Mouse (Mus musculus) adrenal gland, postnatal 14 days (tissue): ENCODE measurements at regions not wholly inside any gene's neighbourhood (a gene's known extent, or its start where the extent isn't known, plus 50 kb on each side); places are given as distances from the start of the nearest gene placed in this dataset.

Experiments used
- DNase-seq: peaks from one replicate; pipeline ENCODE4 v3.0.0; 2021; ENCODE audit warnings: mixed read lengths

DNA sequence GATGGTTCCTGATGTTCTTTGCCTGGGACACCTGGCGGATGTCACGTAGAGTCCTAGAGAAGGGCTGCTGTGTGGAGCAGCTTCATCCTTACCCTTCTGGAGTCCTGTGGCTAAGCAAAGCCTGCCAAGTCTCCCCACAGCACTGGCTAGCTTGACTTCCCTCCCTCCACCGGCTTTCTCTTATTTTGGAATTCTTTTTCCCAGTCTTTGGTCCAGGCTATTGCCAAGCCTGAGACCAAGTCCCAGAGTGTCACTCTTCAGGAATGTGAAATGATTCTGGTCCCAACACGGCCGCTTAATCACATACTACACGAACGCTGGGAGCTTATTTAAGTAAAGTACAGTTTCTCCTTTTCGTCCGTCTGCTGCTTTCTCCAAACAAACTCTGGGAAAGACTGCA is 146.4 kb downstream of the Fndc1 start:
- no peak for DNase-seq

DNA sequence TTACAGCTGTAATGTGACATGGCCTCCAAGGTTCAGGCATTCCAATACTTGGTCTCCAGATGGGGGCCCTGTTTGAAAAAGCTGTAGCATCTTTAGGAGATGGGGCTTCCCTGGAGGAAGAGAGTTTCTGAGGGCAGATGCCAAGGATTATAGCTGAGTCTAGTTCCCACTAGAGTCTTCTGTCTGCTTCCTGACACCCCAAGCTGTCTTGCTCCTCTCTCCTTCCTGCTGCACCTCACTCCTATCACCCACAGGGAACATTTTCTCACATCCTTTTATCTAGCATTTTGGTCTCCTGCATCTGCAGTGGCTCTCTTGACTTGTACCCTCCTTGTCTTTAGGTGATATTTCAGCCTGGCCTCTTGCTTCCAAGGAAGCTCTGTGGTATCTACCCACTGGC is 147.3 kb downstream of the Fndc1 start:
- no peak for DNase-seq

DNA sequence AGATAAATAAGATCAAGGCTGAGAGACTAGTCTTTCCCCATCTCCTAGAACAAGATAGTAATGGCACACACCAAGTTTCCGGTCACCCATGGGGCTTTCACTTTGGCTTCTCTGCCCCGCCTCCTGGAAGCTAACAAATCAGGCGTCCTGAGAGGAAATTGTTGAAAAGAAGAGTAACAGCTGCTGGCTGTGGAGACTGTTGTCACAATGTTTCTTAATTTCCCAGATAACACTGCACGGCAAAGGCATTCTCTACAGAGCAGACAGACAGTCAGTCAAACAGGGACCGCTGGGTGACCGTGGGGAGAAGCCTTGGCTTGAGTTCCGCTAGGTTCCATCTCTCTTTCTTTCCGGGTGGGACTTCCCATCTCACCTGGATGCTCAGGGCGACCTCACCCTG is 148.2 kb downstream of the Fndc1 start:
- no peak for DNase-seq

DNA sequence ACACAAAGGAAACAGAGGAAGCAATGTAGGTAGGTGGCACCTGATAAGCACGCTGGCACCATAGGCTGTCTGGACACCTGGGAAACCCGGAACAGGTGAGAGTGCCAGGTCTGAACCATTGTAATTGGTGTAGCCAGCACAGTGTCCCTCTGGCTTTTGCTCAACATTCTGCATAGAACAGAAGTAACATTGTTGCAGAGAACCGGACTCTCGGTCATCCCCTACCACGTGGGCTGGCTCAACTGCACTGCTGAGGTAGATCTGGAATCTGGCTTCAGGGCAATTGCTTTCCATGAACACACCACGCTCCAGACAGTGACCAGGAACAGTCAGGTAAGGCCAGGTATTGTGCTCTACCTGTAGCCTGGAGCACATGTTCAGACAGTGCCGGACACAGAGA is 149.3 kb downstream of the Fndc1 start:
- DNase-seq, result no peak

DNA sequence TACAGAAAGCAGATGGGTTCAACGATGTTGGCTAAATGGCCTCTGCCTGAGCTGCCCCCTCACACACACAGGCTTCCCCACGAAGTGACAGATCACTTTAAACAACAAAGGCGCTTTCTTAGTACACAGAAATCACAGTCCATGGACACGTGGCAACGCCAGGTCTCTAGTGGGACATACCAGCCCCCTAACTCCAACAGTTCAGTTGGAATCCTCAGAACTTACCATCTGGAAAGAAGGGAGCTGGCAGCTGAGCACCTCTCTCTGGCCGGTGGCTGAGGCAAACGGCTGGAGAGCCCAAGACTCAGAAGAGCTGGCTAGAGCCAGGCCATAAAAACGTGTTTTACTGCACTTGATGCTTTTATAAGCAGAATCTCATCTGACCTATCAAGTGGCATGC is 149.8 kb downstream of the Fndc1 start:
- DNase-seq, result no peak

DNA sequence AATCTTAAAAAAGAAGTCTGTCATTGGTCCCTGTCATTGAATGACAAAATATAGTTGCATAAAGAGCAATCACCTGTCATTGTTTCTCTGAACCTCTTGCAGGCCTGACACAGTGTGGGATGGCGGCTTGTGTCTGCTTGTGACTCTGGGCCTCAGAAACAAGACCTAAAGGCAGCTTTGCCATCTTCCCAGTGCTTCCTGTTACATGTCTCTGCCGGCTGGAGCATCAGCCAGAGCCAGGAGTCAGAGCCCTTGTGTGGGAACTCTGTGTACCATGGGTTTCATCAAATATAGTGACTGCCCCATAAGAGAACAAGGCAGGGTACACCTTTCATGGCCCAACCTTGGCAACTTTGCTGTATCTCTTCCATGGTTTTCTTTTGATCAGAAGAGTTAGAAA is 150.3 kb downstream of the Fndc1 start:
- DNase-seq, result no peak

DNA sequence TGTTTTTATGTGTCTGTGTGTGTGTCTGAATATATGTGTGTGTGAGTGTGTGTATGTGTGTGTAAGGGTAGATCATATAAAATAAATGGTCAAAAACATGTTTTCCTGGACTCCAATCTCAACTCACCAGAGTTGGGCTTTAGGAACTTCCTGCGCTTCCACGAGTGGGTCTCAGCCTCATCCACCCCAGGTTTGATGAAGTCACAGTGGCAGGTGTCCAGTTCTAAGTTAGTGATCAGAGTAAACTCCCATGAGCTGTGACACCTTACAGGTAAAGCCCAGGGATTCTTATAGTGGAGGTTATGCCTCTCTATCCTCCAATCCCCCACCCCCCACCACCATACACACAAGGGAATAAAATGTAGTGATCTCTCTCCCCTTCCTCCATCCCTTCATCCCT is 152.6 kb downstream of the Fndc1 start:
- no peak for DNase-seq

DNA sequence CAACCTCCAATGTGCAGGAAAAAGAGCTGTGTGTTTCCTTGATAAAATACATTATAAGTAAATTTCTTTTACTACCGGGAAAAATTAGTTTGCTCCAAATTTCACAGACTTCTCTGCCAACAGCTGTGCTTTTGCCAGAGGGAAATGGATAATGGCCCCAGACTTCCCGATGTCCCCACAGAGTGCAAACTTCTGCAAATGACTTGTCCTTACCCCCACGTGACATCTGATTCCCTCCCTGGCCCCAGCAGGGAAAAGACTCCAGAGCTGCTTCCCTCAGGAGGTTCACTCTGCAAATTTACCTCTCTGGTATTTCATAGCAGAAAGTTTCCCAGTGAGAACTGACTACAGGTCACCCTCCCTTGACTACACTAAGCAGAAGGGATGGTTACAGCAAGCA is 159.3 kb downstream of the Fndc1 start:
- no peak for DNase-seq

DNA sequence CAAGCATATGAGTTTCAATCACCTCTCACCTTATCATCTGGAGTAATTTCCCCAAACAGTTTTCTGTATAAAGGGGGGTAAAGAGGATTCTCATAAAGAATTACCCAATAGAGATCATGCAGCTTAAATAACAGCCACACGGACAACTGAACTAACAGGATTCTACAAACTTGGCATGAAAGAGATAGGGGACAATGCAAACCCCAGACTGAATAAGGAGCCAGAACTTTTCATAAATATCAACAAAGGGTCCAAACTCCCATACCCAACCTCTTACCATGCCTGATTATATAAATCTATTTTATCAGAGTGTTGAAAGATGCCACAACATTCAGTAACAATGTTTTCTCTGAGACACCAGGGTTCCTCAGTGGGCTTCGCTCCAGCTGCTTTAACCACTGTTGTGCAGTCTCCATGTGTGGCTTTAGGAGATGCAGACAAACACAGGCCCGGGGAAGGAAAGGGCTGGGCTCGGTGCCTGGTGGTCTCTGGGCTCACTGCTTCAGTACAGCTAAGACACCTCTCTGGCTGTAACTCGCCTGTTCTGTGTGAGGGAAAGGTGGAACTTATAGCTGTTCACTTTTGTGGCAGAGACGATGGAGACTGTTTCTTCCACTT is 160.2 kb downstream of the Fndc1 start:
- DNase-seq, result no peak

DNA sequence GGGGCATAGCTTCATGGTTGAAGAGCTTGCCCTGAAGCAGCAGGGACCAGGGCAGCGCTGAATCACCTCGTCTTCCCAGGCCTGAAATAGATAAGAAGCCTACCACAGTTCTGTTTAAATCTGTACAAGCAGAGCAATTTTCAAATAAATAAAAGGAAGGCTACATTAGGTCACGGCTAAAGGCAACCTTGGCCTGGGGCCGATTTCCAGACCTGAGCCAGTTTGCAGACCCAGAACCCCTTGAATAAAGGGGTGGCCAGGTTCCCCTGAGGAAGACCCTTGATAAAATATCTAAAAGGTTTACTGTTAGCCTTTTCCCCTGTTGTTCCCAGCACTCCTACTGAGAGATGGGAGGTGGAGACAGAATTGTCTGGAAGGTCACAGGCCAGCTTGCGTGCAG is 160.9 kb downstream of the Fndc1 start:
- peak; percentile 20 for DNase-seq

DNA sequence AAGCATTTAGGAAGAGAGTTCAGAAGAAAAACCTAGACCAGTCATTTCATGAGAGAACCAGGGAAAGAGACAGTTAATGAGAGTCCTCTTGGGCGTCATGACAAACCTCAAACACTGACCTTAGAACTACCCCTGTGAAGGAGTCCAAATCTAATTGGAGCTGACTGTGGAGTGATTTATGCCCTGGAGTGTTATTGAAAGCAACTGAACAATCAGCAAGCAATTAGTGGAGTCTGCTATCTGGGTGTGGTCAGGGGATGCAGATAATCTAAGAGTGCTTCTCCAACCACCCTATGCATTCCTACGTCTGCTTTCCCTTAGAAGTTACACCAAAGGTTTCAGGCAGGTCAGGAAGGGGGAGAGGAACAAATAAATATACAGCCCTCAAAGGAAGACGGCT is 161.4 kb downstream of the Fndc1 start:
- DNase-seq, result no peak

DNA sequence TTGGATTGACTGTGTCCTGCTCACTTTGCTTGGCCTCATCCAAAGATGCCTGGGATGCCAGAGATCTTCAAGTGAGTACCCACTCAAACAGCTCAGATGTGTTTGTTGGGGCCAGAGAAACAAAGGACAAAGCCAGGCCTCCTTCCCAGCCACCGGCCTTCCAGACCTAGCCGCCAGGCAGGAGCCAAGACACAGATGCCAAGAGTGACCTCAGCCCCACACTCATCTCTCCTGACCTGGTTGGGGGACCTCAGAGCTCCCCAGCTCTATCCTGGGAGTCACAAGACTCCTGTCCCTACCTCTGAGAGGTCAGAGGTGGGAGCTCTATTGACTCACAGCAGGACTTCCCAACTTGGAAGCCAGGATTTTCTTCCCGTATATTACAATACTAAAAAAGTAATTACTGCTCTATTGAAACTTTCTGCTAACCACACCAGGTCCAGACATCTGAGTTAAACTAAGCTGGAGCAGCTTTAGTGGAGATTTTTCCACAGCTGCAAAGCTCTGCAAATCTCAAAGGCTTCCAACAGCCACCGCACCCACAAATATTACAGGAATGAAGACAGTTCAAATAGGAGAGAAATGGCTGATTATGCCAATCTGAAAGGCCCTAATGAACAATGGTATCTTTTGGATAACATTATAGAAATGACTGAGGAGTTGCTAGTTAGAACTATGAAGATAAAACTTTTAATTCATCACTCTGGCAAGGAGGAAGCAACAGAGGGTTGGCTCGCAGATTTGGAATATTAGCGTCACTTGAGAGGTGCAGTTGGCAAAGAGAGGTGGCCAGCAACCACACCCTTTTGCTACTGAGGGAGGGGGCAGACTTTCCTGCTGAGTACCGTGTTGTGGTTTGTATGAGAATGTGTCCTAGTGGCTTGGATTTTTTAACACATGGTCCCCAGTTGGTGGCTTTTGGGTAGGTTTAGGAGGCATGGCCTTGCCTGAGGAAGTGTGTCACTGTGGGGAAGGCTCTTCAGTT is 162.9 kb downstream of the Fndc1 start:
- DNase-seq, result peak; percentile 13

DNA sequence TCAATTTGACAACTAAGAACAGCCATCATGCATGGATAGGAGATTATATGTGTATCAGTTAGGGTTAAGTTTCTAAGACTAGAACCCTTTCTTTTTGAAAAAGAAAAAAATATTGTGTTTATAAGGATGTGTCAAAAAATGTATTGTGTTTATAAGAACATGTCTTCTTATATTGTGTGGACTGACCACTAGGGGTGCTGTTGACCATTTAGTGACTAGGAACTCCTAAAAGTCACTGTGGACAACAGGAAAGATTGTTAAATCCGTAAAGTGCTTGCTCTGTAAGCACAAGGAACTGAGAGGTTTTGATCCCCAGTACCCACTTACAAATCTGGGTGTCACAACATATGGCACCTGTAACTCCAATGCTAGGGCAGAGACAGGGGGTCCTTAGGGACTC is 170.6 kb downstream of the Fndc1 start:
- DNase-seq, result no peak

DNA sequence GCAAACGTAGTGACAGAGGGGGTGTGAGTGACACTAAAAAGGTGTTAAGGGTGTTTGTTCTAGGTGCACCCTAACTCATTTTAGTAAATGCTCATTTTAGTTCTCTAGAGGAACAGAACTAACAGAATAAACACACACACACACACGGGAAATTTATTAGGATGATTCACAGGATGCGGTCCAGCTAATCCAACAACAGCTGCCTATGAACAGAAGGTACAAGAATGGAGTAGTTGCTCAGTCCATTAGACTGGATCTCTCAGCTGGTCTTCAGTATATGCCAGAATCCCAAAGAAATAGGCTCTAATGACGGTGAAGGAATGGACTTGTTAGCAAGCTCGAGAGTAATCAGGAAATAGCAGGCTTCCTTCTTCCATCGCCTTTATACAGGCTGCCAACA is 171.1 kb downstream of the Fndc1 start:
- DNase-seq, result no peak

DNA sequence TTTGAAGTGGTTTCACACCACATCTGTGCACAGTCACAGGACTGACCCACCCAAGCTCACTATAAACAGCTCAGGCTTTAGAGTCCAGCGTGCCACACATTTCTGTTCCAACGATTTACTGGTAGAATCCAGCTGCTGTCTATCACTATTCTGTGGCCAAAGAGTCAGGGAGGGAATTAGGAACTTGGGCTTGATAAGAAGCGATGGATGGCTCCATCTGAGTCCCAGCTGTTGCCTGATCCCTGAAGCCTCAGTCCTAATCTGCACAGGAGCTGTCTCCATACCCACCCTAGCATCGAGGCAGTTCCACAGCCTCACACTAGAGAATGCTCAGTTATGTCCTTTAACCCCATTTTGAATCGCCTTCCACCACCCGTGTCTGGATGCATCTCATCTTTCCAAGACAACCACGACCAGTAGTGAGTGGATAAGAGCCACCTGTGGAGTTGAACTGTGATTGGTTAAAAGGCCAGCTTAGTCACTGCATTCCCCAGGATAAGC is 173.0 kb downstream of the Fndc1 start:
- no peak for DNase-seq

DNA sequence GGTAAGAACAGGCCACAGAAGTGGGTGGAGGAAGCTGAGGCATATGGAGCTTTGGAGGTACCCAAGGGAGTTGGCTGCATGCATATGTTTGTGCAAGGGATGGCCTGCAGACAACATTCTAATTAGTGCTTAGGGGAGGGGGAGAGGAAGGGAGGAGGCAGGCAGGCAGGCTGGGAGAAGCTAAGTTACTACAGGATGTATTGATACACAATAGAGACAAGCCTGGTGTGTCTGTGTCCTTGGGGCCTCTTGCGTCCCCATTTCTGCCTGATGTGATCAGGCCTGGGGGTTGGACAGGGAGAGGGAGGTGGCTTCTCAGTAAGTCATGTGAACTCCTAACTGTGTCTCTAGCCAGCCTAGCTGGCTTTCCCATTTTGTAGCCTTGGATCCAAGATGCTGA is 175.1 kb downstream of the Fndc1 start:
- no peak for DNase-seq

DNA sequence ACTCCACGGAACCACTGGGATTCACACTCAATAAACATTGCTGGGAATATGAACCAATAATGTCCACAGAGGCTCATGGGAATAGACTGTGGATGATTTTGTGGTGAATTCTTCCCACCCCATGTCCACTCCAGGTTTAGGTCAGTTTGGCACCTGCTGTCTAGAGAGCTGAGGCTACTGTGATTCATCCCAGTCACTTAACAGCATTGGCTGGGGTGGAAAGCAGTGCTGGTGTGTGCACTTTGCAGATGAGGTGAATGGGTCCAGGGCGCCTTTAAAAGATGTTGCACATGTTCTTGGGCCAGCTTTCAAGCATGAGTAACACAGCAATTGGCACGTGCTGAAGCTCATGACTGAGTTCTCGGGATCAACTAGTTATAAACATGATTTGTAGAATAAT is 176.7 kb downstream of the Fndc1 start:
- no peak for DNase-seq

DNA sequence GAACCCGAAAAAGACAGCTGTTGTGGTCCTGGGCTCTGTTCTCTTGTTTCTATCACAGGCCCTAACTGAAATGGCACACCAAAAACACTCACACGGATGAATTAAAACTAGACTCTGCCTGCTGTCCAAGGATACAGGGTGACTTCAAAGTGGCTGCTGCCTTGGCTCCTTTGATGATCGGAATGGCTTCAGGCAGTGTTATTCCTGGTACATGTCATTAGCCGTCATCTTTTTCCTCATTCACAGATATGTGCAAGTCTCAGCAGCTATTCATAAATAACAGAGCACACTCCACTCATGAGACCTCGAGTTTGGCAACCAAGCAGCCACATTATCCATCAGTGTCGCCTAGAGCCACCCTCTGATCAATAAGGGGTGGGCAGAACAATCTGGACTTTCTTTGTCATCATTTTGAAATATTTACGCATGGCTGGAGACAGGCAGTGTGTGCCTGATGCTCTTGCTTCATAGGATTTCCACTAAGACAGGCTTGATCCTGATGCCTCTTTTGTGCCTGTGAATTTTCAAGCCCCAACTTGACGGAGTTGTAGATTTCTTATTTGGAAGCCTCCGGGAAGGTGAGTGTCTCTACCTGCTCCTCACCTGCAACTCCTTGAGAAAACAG is 182.1 kb downstream of the Fndc1 start:
- no peak for DNase-seq

DNA sequence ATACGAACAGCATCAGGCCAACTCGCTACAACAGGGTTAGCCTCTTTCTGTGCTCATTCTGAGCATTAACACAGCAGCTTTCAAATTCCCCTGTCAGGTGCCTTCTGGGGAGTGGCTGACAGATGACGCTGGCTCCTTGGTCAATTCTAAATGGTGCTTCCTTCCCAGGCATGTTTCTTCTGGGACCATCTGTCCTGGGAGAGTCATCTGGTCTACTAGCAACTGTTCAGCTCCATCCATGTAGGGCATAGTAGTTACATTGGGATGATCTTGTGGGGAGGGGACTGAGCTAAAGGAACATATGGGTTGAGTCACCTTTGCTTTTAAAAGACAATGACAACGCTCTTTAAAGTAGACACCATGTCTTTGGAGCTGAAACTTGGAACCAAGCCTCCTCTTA is 183.5 kb downstream of the Fndc1 start:
- no peak for DNase-seq

DNA sequence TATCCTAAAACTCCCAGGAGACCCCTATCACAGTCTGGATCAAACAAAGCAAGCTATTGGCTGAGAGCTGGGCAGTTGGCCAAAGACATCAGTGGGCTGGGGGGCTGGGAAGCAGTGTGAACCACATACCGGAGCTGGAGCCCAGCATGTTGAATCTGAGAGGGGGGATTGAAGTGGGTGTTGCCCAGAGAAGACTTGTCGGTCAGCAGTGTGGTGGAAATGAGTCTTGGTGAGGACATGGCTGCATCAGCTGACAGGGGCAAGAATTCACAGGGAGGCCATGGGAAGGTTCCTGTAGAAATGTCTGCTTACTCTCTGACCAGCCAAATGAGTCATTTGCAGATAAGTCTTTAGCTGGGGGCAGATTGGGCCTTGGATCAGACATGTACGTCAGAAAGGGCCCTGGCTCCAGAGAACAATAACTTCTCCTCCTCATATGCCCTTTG is 184.6 kb downstream of the Fndc1 start:
- peak; percentile 78 for DNase-seq

DNA sequence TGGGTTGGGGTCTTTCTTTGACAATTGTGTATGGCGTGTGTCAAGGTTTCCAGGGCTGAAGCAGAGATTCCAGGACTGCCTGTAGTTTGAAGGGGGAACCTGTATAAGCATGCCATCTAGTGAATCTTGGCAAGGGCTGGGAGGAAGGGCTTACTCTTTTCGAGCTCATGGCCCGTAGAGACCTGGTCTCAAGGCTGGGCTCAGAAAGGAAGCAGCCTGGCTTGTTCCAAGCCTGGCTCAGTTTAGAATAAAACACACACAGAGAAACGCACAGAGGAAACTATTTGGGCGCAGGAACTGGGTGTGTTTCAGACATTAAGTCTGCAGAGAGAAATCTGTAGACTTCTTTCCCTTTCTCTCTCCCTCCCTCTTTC is 192.8 kb downstream of the Fndc1 start:
- no peak for DNase-seq

DNA sequence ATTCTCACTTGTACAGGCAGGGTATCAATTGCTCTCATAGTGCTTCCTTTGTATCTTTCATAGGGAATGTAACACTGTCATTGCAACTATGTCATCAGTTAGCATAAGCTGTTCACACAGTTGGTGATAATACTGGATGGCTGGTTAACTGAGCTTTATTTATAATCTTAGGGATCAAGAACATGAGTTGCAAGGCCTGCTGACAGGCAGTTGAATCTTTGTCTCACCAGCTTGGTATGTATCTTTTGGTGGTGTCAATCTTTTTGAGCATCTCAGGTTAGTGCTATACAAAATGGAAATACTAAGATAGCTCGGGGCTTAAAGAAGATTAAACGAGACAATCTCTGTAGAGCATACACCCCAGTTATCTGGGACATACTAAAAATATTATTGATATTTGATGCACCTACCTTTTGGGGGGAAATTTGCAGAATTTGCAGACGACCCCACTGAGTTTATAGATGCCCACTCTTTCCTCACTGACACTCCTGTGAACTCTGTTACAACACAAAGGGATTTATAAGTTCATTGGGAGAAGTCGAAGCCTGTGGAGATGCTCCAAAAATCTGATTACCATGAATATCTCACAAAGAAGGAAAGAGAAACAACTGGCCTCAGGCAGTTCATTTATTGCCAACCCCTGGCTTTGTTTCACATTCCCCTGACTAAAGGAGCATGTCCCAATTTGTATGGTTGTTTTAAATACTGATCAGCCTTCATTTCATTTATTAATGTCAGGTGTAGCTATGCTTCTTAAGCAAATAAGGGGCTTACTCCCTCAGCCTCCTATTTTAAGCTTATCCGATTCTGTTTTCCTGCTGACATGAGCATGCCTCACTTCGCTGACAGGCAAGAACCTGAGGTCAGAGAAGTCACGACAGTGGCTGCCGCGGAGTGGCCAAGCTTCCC is 193.5 kb downstream of the Fndc1 start:
- DNase-seq, result no peak
